9 mouse cellular contexts compared by ENCODE assay signal in the genomic region with DNA sequence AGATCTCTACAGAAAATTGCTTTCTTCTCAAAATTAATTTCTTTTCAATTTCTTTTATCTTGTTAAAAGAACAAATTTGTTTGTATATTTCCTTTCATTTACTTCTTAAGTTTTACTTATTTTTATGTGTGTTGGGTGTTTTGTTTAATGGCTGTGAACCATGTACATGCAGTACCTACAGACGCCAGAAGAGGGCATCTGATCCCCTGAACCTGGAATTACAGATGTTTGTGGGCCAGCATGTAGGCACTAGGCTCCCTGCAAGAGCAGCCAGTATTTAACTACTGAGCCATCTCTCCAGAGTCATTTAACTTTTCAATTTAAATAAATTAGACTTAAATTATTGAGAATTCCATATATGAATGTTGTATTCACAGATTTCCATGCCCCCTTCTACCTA.
DNase-seq lines count a peak whose midpoint lies in the region; ATAC-seq lines count a peak whose summit lies in the region.
"Had no signal": no experiment of that assay in that cellular context is flagged by ENCODE, and none has a peak within 500 bp of the region (broad histone marks: within the 10 kb centered on the region; RNA-seq: fewer than 3 reads in every experiment).

No protein-coding gene starts in this region.

- no peaks in the 10 kb centered on the region for H3K36me3 ChIP-seq in hindbrain, embryonic 14.5 days (replicated peaks; ENCODE audit: control insufficient read depth, insufficient read depth)
- no peaks in the 10 kb centered on the region for H3K36me3 ChIP-seq in hindbrain, embryonic 16.5 days (ENCODE audit: control insufficient read depth, insufficient read depth, low read length)

- peak; percentile 27 for DNase-seq in hindbrain, embryonic 14.5 days (ENCODE audit: low spot score)
- DNase-seq in urinary bladder, postnatal 14 days (ENCODE audit: low spot score), result peak; percentile 31
- no peak for DNase-seq in urinary bladder, postnatal 4 days (ENCODE audit: low spot score in 2 of 2)
- DNase-seq in c-Kit-negative CD71-positive TER-119-positive erythroid progenitor cells, embryonic 14.5 days (ENCODE audit: low read depth, low spot score), result peak; percentile 1
- peak; percentile 53 to 74 for DNase-seq in heart, postnatal 14 days

- no peak overlapping the region for H3K4me2 ChIP-seq in hindbrain, embryonic 14.5 days (replicated peaks)
- no peak overlapping the region for H3K4me2 ChIP-seq in hindbrain, embryonic 16.5 days (ENCODE audit: low read length)

- ATAC-seq in hindbrain, embryonic 14.5 days (ENCODE audit: low FRiP score), result no peak
- no peak for ATAC-seq in hindbrain, embryonic 16.5 days
- peak; percentile 63; the same call in 1 of the 2 replicates for ATAC-seq in megakaryocyte progenitor cell, adult 5-6 weeks (replicated peaks; ENCODE audit: poor library complexity)
- no peak for ATAC-seq in erythroid progenitor cell, adult 5-6 weeks (replicated peaks; ENCODE audit: low FRiP score, poor library complexity, severe bottlenecking)

- no peak overlapping the region for H3K4me3 ChIP-seq in hindbrain, embryonic 14.5 days (replicated peaks; ENCODE audit: low read length)
- H3K4me3 ChIP-seq in hindbrain, embryonic 16.5 days (ENCODE audit: low read length), result no peak overlapping the region
- H3K4me3 ChIP-seq: erythroblast, embryonic 14.5 days had no signal

- no peaks in the 10 kb centered on the region for H3K27me3 ChIP-seq in hindbrain, embryonic 14.5 days (ENCODE audit: control insufficient read depth, insufficient read depth, low read length)
- no peaks in the 10 kb centered on the region for H3K27me3 ChIP-seq in hindbrain, embryonic 16.5 days (replicated peaks; ENCODE audit: control insufficient read depth, insufficient read depth, low read length)

- no peaks in the 10 kb centered on the region for H3K4me1 ChIP-seq in hindbrain, embryonic 14.5 days (replicated peaks; ENCODE audit: control insufficient read depth, insufficient read depth, low read length)
- no peaks in the 10 kb centered on the region for H3K4me1 ChIP-seq in hindbrain, embryonic 16.5 days (ENCODE audit: control insufficient read depth, insufficient read depth, low read depth, low read length)

- H3K27ac ChIP-seq in hindbrain, embryonic 14.5 days, result no peak overlapping the region
- H3K27ac ChIP-seq in hindbrain, embryonic 16.5 days (ENCODE audit: low read depth, low read length), result no peak overlapping the region

- WGBS in hindbrain, embryonic 14.5 days, result 6% methylated on average over 1 of the region's 1 CpGs
- WGBS in hindbrain, embryonic 16.5 days, result 9% methylated on average over 1 of the region's 1 CpGs

- H3K9me3 ChIP-seq in hindbrain, embryonic 14.5 days (ENCODE audit: control insufficient read depth, low read length), result no peaks in the 10 kb centered on the region
- H3K9me3 ChIP-seq in hindbrain, embryonic 16.5 days (ENCODE audit: control insufficient read depth, low read length), result no peaks in the 10 kb centered on the region

- H3K9ac ChIP-seq in hindbrain, embryonic 14.5 days, result no peak overlapping the region
- no peak overlapping the region for H3K9ac ChIP-seq in hindbrain, embryonic 16.5 days (ENCODE audit: low read depth, low read length)

- intact Hi-C loops in heart, postnatal 14 days (cut with DNase I), result loop anchor here (2.0 kb wide), 2 partner anchors 72 to 160 kb away; no protein-coding TSS in a partner anchor

Comparison
In these comparisons a context has a peak if more than half of its experiments do, and no peak if none do; other contexts are left out.
1. DNase-seq: peak in hindbrain, embryonic 14.5 days (single experiment), urinary bladder, postnatal 14 days (single experiment), c-Kit-negative CD71-positive TER-119-positive erythroid progenitor cells, embryonic 14.5 days (single experiment) and heart, postnatal 14 days (2 of 2); none in urinary bladder, postnatal 4 days (0 of 2).